Mouse (Mus musculus) lung, postnatal 4 days (tissue): ENCODE data around the gene Rab33a.
A peak's percentile ranks its signal among the peaks of the same experiment; 100 is the strongest.

Source experiments
- DNase-seq, 2 experiments: peaks; one replicate each; pipeline ENCODE4 v3.0.0; 2021

Rab33a gene

DNA sequence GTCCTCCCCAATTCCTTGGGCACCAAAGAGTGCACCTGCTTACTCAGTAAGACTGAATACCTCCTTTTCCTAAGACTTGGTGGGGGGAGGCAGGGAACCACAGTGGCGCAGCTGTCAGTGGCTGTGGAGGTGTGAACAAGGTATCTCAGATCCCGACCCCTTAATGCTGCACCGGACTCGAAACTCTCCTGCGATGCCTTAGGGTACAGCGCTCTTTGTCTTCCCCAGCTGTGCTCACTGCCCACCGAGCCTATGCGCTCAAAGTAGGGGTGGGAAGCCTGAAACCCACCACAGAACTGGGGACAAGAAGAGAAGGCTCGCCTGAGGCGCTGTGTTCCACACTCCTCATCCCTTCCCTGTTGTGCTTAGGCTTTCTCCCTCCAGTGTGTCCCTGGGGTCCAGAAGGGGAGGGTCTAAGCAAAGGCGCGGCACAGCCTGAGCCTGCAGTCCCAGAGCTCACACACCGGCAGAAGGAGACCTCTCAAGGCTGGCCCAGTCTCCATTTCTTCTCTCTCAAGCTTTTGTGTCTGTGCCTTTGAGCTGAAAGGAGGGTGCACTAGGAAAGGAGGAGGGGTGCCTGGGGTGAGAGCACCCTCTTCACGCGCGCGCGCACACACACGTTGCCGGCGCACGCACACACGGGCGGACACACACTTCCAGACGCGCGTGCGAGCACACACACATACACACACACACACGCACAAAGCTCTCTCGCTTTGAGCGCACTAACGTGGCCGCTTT is at the start of gene Rab33a:
Gene Rab33a (plus strand): TSS at position 478 of the 741 bp plus-strand sequence.
- peak in 1 of 2 experiments; percentile 24 for DNase-seq

DNA sequence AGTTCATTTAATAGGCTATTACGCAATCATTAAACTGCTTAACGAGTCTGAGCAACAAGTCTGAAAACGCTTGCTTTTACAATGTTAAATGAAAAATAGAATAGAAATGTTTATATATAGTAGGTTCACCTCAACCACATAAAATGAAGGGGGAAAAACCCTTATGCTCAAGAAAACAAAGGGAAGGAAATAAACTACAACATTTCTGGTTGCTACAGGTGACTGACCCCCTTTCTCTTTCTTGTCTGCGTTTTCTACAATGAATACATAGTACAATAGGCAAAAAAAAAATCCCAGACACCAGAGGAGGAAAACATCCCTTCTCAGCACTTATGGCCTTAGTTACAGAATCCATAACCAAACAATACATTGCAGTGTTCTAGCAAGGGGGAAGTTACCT is 38.0 kb upstream of the Rab33a start:
- no peak for DNase-seq

DNA sequence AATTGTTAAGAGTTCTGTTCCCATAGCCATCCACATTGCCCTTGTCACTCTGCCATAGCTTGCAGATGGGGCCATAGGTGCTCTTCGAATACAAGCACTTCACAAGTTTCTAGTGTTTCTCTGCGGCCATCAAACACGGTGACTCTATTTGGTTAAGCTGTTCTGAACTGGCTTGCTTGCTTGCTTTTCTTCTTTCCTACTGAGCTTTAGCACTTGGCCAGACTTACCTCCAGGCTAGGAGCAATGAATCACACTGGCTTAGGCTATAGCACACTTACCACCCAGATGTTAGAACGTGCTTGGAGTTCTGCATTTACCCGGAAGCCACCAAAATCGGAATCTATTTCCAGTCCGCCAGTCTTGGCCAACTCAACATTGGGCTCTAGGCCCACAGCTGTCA is 37.4 kb upstream of the Rab33a start:
- DNase-seq, result no peak

DNA sequence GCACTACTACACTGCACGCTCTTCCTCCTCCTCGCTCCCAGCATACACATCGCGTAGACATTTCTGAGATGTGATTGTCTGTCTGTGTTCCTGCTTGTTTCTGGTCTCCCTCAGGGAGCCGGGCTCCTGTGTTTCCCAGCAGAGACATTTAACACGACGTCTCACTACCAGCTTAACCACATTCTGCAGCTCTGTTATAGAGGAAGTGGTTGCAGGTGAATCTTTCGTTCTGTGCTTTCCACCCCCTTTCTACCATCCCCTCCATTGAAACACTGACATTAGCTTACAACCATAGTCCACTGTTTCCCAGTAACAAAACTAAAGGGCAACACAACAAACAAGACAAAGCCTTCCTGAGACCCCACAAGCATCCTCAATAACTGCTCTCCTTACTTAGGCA is 25.3 kb upstream of the Rab33a start:
- DNase-seq, result no peak

DNA sequence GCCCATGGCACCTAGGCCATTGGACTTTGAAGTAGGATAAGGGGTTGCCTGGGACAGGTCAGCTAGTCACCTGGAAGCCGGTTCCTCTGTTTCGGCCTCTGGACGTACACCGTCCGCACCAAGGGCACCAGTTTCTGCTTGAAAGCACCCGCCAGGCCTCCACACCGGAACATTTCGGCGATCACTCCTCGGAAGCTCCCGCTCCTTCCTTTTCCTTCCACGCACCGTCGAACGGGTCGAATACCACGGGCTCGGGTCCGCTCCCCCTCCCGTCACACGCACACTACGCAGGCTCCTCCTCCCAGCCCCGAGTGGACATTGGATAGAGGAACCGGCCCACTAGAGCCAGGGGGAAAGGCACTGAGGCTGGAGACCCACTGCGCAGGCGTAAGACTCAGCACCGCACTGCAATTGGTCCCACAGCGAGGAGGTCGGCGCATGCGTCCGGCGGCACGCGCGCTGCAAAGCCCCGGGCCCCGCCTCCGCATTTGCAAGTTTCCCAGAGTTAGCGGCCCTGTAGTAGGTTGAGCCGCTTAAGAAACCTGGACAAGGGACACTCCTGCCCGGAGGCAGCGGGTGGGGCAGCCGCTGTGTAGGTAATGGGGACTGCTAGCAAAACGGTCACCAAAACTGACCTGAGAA is 5.8 kb upstream of the Rab33a start, which contains the start of gene Aifm1:
Gene Aifm1 (minus strand): TSS at position 398 of the 642 bp plus-strand sequence.
- DNase-seq, result peak; percentile 94 to 97

DNA sequence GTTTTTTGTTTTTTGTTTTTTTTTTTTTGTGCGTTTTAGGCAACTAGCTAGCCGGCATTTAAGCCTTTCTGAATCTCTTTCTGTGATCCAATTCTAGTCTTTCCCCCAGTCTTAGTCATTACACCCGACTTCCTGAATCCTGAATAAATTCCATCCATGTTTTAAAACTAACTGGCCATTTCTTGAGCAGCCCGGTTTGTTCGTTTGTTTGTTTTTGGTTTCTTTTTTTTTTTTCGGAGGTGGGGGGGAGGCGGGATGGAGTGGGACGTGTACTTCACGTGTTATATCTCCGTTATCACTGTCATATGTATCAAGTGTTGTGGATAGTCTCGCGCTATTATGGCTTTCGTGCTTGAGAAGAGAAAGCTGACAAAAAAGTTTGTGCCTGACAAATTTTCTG is 5.3 kb upstream of the Rab33a start:
- no peak for DNase-seq

DNA sequence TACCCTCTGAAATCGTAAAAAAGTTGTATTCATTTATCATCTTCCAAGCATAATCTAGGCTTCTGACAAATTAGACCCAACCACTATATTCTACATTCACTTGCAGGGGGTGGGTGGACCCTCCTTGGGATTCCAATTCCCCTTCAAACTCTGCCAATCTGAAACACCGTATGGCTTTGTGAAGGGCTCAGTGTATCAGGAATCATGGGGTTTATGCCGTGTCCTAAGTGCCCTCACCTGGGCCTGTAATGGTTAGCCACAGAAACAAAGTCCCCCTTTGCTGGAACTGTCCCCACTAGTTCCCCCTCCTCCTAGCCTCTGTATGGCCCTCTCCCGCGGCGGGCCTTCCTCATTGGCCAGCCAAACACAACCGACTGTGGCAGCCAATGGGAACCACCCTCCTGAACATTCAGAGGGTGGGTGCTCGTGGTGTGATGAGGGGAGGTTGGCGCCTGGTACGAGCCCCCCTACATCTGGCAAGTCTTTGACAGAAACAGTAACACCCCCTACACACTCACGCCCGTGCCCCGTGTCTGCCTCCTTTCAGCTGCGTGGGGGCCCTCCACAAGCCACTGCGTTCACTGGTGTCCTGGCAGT is 776 bp upstream of the Rab33a start:
- no peak for DNase-seq

DNA sequence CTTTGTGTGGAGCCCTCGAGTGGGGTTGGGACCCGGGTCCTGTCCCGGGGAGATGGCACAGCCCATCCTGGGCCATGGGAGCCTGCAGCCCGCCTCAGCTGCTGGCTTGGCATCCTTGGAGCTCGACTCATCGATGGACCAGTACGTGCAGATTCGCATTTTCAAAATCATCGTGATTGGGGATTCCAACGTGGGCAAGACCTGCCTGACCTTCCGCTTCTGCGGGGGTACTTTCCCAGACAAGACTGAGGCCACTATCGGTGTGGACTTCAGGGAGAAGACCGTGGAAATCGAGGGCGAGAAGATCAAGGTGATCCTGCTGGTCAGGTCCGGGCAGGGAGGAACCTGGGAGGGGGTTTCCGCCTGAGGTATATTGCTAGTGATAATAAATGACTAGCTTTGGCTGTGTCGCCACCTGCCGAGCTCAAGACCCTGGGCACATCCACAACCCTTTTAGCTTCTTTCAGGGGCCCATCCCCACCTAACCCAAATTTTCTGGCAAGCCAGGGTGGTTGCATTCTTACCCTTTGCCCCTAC is 532 bp downstream of the Rab33a start:
- no peak for DNase-seq

DNA sequence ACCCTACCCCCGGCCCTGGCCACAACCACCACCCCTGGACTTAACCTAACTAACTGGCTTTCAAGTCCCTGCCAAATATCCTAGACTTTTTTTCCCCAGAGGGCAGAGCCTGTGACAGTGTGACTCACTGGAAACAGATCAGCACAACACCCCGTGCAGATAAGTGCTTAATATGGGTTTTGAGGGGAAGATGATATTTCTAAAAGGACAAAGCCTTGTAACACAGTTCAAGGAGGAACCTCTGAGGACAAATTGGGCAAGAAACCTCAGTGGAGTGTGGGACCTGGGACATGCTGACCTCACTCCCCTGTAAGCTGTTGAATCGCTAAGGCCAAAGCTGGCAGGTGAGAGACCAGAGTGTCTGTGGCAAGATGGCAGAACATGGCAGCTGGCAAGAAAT is 2.6 kb downstream of the Rab33a start:
- DNase-seq, result no peak

DNA sequence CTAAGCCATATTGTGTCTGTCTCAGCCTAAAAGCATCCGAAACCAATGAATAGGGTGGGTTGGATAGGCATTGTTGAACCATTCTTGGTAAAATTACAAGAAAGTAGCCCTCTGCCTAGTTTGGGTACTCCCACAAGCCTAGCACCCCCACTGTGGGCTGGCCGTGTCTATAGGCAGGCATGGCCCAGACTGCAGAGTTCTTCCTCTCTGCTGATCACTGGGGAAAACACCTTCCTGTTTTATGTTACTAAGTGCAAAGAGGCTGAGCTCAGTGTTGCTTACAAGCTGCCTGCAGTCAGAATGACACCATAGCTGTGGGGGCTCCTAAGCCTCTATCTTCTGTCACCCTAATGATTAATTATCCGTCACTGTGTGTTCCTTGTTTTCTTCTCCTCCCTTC is 4.4 kb downstream of the Rab33a start:
- no peak for DNase-seq

DNA sequence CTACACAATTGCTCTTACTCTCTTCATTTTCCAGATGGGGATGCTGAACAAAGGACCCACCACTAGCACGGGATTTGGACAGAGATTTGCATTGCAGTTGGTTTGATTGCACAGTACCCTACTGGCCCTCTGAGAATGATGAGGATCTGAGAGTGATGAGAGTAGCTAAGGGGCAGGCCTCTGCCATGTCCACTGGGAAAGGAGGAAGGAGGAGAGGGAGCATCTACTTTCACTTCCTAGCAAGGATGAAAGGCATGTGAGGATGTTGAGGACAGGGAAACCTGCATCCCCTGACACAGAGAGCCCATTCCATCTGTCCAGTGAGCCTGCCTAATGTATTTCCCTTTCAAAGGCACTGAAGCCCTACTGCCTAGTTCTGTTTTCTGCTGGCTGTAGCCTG is 6.2 kb downstream of the Rab33a start:
- no peak for DNase-seq

DNA sequence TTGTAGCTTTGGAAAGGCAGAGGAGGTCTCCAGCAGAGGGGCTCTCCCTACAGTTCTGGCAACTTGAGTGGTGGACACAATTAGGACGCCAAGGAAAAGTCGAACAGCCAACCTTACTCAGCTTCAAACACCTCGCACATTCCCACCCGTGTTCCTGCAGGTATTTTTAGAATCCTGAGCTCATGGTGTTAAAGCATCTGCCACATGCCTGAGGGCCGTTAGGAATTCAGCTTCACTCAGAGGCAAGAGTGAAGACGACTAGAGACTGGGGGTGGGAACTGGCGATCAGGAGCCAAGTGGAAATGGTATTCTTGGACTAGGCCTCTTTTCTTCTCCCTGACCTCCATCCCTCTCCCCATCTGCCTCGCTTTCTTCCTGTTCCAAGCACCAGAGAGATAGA is 6.8 kb downstream of the Rab33a start:
- DNase-seq, result no peak

DNA sequence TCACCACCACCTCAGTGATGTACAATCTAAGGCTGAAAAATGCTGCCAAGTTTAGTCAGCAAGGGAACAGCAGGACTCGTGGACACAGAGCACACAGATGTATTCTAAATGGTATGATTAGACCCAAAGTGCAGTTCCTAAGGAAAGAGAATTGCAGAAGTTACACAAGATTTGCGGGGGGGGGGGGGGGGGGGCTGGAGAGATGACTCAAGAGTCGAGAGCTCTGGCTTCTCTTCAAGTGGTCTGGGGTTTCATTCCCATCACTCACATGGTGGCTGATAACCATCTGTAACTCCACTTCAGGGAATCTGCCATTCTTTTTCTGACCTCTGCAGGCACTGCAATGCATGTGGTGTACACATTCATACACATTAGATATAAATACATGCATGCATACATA is 7.3 kb downstream of the Rab33a start:
- no peak for DNase-seq

DNA sequence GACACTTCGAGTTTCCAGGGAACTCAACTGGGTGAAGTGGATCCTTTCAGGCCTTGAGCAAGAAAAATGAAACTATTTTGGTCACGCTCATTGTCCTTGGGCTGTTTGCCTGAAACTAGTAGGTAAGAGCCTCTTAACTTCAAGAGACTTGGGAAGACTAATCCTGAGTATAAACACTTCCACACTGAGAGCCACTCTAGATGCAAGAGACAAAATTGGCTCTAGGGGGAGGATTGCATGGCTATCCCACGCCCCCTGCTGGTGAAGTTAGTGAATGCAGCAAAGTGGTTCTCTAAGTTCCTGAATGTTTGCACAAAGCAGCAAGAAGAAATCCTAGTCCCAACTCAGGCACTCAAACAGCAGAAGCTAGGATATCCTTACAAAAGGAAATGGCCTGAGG is 13.1 kb downstream of the Rab33a start:
- DNase-seq, result peak; percentile 64 to 81
